Mouse (Mus musculus) neural tube, embryonic 11.5 days (tissue): ENCODE measurements around the gene BC017158. TPM values are rescaled to one million over a fixed set of nuclear protein-coding genes. Genes with fewer than 3 reads are reported as not detected.

ENCODE experiments used
- ATAC-seq: fragments of 200-750 bp; cut with Nextera tagmentation; 2 replicates; pipeline ENCODE4 v1.8.0; 2017; ENCODE audit warnings: moderate number of reproducible peaks, mild to moderate bottlenecking, moderate TSS enrichment, moderate library complexity; ENCODE audit not compliant: insufficient read depth, low FRiP score, low TSS enrichment
- DNase-seq: peaks from one replicate; pipeline ENCODE4 v3.0.0-alpha.2; 2015; ENCODE audit warnings: low spot score
- H3K27ac ChIP-seq: fragments of 300-500 bp; sonication (generic); 2 replicates; pipeline ENCODE4 v1.5.1; 2014; ENCODE audit warnings: low read depth, mild to moderate bottlenecking, low read length
- H3K27me3 ChIP-seq: fragments of 300-500 bp; sonication (generic); 2 replicates; pipeline ENCODE4 v1.6.1; 2014; ENCODE audit warnings: mild to moderate bottlenecking, low read length, mixed read lengths; ENCODE audit not compliant: control insufficient read depth, insufficient read depth
- H3K36me3 ChIP-seq: fragments of 300-500 bp; sonication (generic); 2 replicates; pipeline ENCODE4 v1.6.1; 2014; ENCODE audit warnings: mild to moderate bottlenecking, low read length, moderate library complexity, mixed read lengths; ENCODE audit not compliant: control insufficient read depth, insufficient read depth
- H3K4me1 ChIP-seq: fragments of 300-500 bp; sonication (generic); 2 replicates; pipeline ENCODE4 v1.6.1; 2014; ENCODE audit warnings: low read length, mixed read lengths; ENCODE audit not compliant: control insufficient read depth, insufficient read depth
- H3K4me2 ChIP-seq: fragments of 300-500 bp; sonication (generic); 2 replicates; pipeline ENCODE4 v1.6.1; 2014; ENCODE audit warnings: low read depth, mild to moderate bottlenecking, moderate library complexity
- H3K4me3 ChIP-seq: fragments of 300-500 bp; sonication (generic); 2 replicates; pipeline ENCODE4 v1.5.1; 2014; ENCODE audit warnings: low read depth, low read length
- H3K9ac ChIP-seq: fragments of 300-500 bp; sonication (generic); 2 replicates; pipeline ENCODE4 v1.6.1; 2014; ENCODE audit warnings: mild to moderate bottlenecking, low read length
- H3K9me3 ChIP-seq: fragments of 300-500 bp; sonication (generic); 2 replicates; pipeline ENCODE4 v1.6.1; 2016; ENCODE audit warnings: low read length; ENCODE audit not compliant: control insufficient read depth
- WGBS: fragments of 180-500 bp; shearing (Covaris S2); extraction: QIAGEN DNeasy Blood & Tissue Kit; methylation state at CpG from one replicate; pipeline ENCODE4 v1.1.7; 2014; 5-methylcytosine and 5-hydroxymethylcytosine counted together
- polyA plus RNA-seq: library from polyadenylated mRNA; unstranded; fragments of >200 nt; fragmentation: Nextera tagmentation; extraction: Ambion mirVana; gene quantifications from 2 replicates; pipeline ENCODE4 v1.2.1, GENCODE M21; 2014

The BC017158 gene
- polyA plus RNA-seq, 1 experiment from 2014 or later: 24.2 TPM

- Histone ChIP-seq H3K9me3 (no peaks in the 10 kb centered on the region), H3K4me2 (no peak overlapping the region), H3K4me1 (no peaks in the 10 kb centered on the region), H3K27ac (no peak overlapping the region), H3K4me3 (no peak overlapping the region), H3K27me3 (no peaks in the 10 kb centered on the region), H3K9ac (no peak overlapping the region), H3K36me3 (no peaks in the 10 kb centered on the region)
- WGBS: 61% methylated on average over 13 of the region's 13 CpGs
- ATAC-seq (no peak), DNase-seq (no peak)
These were observed 14.5 kb upstream of the BC017158 start for GRCm38 (mm10) chr7:128312375-128313059.

GRCm38 (mm10) chr7:128311811-128312210 lies 13.8 kb upstream of the BC017158 start:
- H3K27me3 ChIP-seq: no peaks in the 10 kb centered on the region
- H3K36me3 ChIP-seq: no peaks in the 10 kb centered on the region
- no peak overlapping the region for H3K4me2 ChIP-seq
- H3K9ac ChIP-seq: no peak overlapping the region
- H3K27ac ChIP-seq: no peak overlapping the region
- no peak for DNase-seq
- H3K4me3 ChIP-seq: no peak overlapping the region
- no peaks in the 10 kb centered on the region for H3K4me1 ChIP-seq
- no peak for ATAC-seq
- WGBS: 69% methylated on average over 8 of the region's 8 CpGs
- H3K9me3 ChIP-seq: no peaks in the 10 kb centered on the region

DNA sequence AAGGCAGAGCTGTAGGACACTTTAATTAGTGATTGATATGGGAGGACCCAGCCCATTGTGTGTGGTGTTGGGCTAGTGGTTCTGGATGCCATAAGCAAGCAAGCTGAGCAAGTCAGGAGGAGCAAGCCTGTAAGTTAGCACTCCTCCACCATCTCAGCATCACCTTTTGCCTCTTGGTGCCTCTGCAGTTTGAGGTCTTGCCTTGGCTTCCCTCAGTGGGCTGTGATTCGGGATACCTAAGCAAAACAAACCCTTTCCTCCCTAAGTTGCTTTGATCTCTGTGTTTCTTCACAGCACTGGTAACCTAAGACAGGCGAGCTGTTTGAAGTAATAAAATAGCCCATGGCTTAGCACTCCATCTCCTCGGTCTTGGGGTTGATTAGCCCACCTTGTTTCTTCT lies 13.3 kb upstream of the BC017158 start:
- H3K27me3 ChIP-seq: no peaks in the 10 kb centered on the region
- no peak overlapping the region for H3K9ac ChIP-seq
- H3K4me2 ChIP-seq: no peak overlapping the region
- H3K4me1 ChIP-seq: no peaks in the 10 kb centered on the region
- no peaks in the 10 kb centered on the region for H3K9me3 ChIP-seq
- DNase-seq (no peak), ATAC-seq (no peak)
- no peak overlapping the region for H3K27ac ChIP-seq
- no peaks in the 10 kb centered on the region for H3K36me3 ChIP-seq
- 35% methylated on average over 3 of the region's 3 CpGs for WGBS
- H3K4me3 ChIP-seq: no peak overlapping the region

GRCm38 (mm10) chr7:128310229-128310688 lies 12.3 kb upstream of the BC017158 start:
- no peak overlapping the region for H3K4me3 ChIP-seq
- ATAC-seq (no peak), DNase-seq (no peak)
- no peak overlapping the region for H3K9ac ChIP-seq
- H3K27ac ChIP-seq: no peak overlapping the region
- H3K4me2 ChIP-seq: no peak overlapping the region
- H3K36me3 ChIP-seq: no peaks in the 10 kb centered on the region
- H3K27me3 ChIP-seq: no peaks in the 10 kb centered on the region
- 74% methylated on average over 8 of the region's 8 CpGs for WGBS
- no peaks in the 10 kb centered on the region for H3K4me1 ChIP-seq
- no peaks in the 10 kb centered on the region for H3K9me3 ChIP-seq

GRCm38 (mm10) chr7:128309776-128310175 lies 11.8 kb upstream of the BC017158 start:
- DNase-seq (no peak), ATAC-seq (no peak)
- no peaks in the 10 kb centered on the region for H3K9me3 ChIP-seq
- H3K27me3 ChIP-seq: no peaks in the 10 kb centered on the region
- no peak overlapping the region for H3K4me3 ChIP-seq
- no peak overlapping the region for H3K27ac ChIP-seq
- no peak overlapping the region for H3K9ac ChIP-seq
- no peaks in the 10 kb centered on the region for H3K4me1 ChIP-seq
- H3K4me2 ChIP-seq: no peak overlapping the region
- WGBS: 71% methylated on average over 1 of the region's 1 CpGs
- H3K36me3 ChIP-seq: no peaks in the 10 kb centered on the region

GRCm38 (mm10) chr7:128309216-128309615 lies 11.2 kb upstream of the BC017158 start:
- no peak for DNase-seq

DNA sequence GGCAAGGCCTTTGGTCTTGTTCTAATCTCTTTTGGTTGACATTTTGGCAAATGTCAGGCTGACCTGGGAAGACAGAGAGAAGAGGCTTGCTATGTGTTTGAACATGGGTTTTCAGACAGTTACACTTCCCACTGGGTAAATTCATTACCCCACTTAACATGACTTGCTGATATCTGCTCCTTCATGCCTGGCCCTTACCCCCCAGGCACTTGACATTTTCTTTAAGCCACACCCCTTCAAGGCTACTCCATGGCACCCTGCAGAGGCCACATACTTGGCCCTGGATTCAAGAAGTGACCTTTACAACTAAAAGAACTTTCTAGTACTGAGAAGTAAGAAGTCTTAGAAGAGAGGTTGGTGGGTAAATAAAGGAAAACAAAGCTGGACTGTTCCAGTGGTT lies 9.9 kb upstream of the BC017158 start:
- DNase-seq (no peak), ATAC-seq (no peak)
- Histone ChIP-seq H3K27ac (no peak overlapping the region), H3K36me3 (no peaks in the 10 kb centered on the region), H3K4me1 (no peaks in the 10 kb centered on the region), H3K4me3 (no peak overlapping the region), H3K4me2 (no peak overlapping the region), H3K27me3 (no peaks in the 10 kb centered on the region), H3K9ac (no peak overlapping the region), H3K9me3 (no peaks in the 10 kb centered on the region)

More at GRCm38 (mm10) chr7:128309216-128309615, 11.2 kb upstream of the BC017158 start:
- H3K27ac ChIP-seq: no peak overlapping the region
- no peaks in the 10 kb centered on the region for H3K9me3 ChIP-seq
- no peak overlapping the region for H3K9ac ChIP-seq
- H3K4me3 ChIP-seq: no peak overlapping the region
- H3K4me1 ChIP-seq: no peaks in the 10 kb centered on the region
- H3K27me3 ChIP-seq: no peaks in the 10 kb centered on the region
- H3K36me3 ChIP-seq: no peaks in the 10 kb centered on the region
- WGBS: 80% methylated on average over 3 of the region's 3 CpGs
- no peak overlapping the region for H3K4me2 ChIP-seq
- no peak for ATAC-seq

GRCm38 (mm10) chr7:128304907-128305306 lies 6.9 kb upstream of the BC017158 start:
- WGBS: 9% methylated on average over 5 of the region's 5 CpGs

GRCm38 (mm10) chr7:128304198-128304597 lies 6.2 kb upstream of the BC017158 start:
- H3K36me3 ChIP-seq: no peaks in the 10 kb centered on the region
- H3K27me3 ChIP-seq: no peaks in the 10 kb centered on the region
- ATAC-seq (no peak), DNase-seq (no peak)
- no peak overlapping the region for H3K4me3 ChIP-seq
- H3K27ac ChIP-seq: no peak overlapping the region
- no peak overlapping the region for H3K9ac ChIP-seq
- no peaks in the 10 kb centered on the region for H3K9me3 ChIP-seq
- 73% methylated on average over 6 of the region's 6 CpGs for WGBS
- H3K4me2 ChIP-seq: no peak overlapping the region
- no peaks in the 10 kb centered on the region for H3K4me1 ChIP-seq

More at GRCm38 (mm10) chr7:128304907-128305306, 6.9 kb upstream of the BC017158 start:
- H3K27me3 ChIP-seq: no peaks in the 10 kb centered on the region
- no peak overlapping the region for H3K4me2 ChIP-seq
- H3K9me3 ChIP-seq: no peaks in the 10 kb centered on the region
- peak; percentile 46 for DNase-seq
- no peak for ATAC-seq
- no peaks in the 10 kb centered on the region for H3K4me1 ChIP-seq
- H3K9ac ChIP-seq: no peak overlapping the region
- H3K27ac ChIP-seq: no peak overlapping the region
- no peak overlapping the region for H3K4me3 ChIP-seq
- H3K36me3 ChIP-seq: no peaks in the 10 kb centered on the region
